Mouse (Mus musculus): Measurements from ENCODE around the gene Abhd4.
"Not testable (repeated sequence)": the region's sequence is repeated elsewhere in the genome, so short reads cannot be mapped to it uniquely, and the experiment has no call there.

Gene Abhd4

GRCm38 (mm10) chr14:54223315-54224063, 30.5 kb upstream of the Abhd4 start:
- DNase-seq (ENCODE audit: extremely low spot score), result no peak

- no peak for DNase-seq (ENCODE audit: extremely low spot score)
These were observed 29.9 kb upstream of the Abhd4 start for GRCm38 (mm10) chr14:54224064-54224417.

GRCm38 (mm10) chr14:54224484-54225467, 29.2 kb upstream of the Abhd4 start:
- no peak for DNase-seq (ENCODE audit: extremely low spot score)

GRCm38 (mm10) chr14:54225725-54226124, 28.3 kb upstream of the Abhd4 start:
- no peak for DNase-seq (ENCODE audit: extremely low spot score)

- DNase-seq (ENCODE audit: extremely low spot score), result no peak
These were observed 26.8 kb upstream of the Abhd4 start for GRCm38 (mm10) chr14:54226911-54227811.

GRCm38 (mm10) chr14:54227911-54228451, 26.0 kb upstream of the Abhd4 start:
- peak; percentile 80 for DNase-seq (ENCODE audit: extremely low spot score)

GRCm38 (mm10) chr14:54228501-54228900, 25.5 kb upstream of the Abhd4 start:
- DNase-seq (ENCODE audit: extremely low spot score), result no peak

- peak; percentile 28 for DNase-seq (ENCODE audit: extremely low spot score)
These were observed 24.9 kb upstream of the Abhd4 start for GRCm38 (mm10) chr14:54228933-54229713.

- not testable (repeated sequence) for DNase-seq (ENCODE audit: extremely low spot score)
These were observed 24.1 kb upstream of the Abhd4 start for GRCm38 (mm10) chr14:54229849-54230248.

- no peak for DNase-seq (ENCODE audit: extremely low spot score)
These were observed 23.3 kb upstream of the Abhd4 start for GRCm38 (mm10) chr14:54230638-54231150.

- no peak for DNase-seq (ENCODE audit: extremely low spot score)
These were observed 22.6 kb upstream of the Abhd4 start for GRCm38 (mm10) chr14:54231176-54231956.

GRCm38 (mm10) chr14:54232143-54232542, 21.8 kb upstream of the Abhd4 start:
- no peak for DNase-seq (ENCODE audit: extremely low spot score)

- no peak for DNase-seq (ENCODE audit: extremely low spot score)
These were observed 21.0 kb upstream of the Abhd4 start for GRCm38 (mm10) chr14:54232811-54233558.

- DNase-seq (ENCODE audit: extremely low spot score), result no peak
These were observed 20.3 kb upstream of the Abhd4 start for GRCm38 (mm10) chr14:54233559-54234143.

GRCm38 (mm10) chr14:54234231-54235040, 19.6 kb upstream of the Abhd4 start:
- DNase-seq (ENCODE audit: extremely low spot score), result no peak

GRCm38 (mm10) chr14:54235825-54236540, 18.0 kb upstream of the Abhd4 start:
- DNase-seq (ENCODE audit: extremely low spot score), result no peak

- no peak for DNase-seq (ENCODE audit: extremely low spot score)
These were observed 17.1 kb upstream of the Abhd4 start for GRCm38 (mm10) chr14:54236881-54237280.
